Comparison of ENCODE assay signal across 8 mouse cellular contexts in the genomic region with DNA sequence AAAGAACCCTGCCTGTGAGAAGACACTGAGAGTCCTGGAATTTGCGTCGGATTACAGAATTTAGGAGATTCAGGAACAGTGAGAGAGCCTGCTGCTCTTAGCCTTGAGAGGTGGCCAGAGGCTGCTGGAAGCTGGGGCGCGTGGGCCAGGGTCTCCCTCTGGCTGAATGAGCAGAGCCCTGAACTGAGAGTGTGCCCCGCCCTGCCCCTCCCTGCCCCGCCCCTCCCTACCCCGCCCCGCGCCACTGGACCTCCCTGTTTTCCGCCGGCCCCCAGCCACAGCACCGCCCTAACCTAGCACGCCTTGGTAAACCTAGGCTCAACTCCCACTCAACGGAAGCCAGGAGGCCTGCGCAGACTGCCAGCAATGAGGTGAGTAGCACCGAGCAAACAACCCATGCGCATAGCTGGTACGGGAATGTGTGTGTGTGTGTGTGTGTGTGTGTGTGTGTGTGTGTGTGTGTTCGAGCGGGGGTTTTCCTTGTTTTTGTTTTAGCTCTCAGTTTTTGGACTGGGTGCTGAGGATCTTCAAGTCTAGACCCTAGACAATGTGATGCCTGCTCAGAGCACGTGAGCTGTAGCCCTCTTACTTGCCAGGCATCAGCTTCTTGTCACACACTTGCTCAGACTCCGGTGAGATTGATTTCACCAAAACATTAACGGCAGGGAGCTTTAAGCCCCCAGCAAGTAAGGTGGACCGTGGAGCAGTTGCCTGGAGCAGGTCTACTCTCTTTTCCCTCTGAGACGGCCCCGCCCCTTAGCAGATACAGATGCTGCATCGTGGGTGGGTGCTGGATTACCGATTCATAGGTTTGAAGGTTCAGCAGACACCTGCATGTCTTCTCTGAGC. TPM values are rescaled to one million over a fixed set of nuclear protein-coding genes. Genes with fewer than 3 reads are reported as not detected.
DNase-seq lines count a peak whose midpoint lies in the region; ATAC-seq lines count a peak whose summit lies in the region.

Gene Slc9b2 (plus strand): TSS at position 290 of the 849 bp plus-strand sequence.

- H3K27me3 ChIP-seq in hindbrain, embryonic 12.5 days, result peaks cover 2% of the 10 kb centered on the region; the same call in 1 of the 2 replicates
- H3K27me3 ChIP-seq in liver, embryonic 11.5 days (replicated peaks; ENCODE audit: control insufficient read depth, insufficient read depth, low read length), result no peaks in the 10 kb centered on the region; the same call in 1 of the 2 replicates
- no peaks in the 10 kb centered on the region for H3K27me3 ChIP-seq in midbrain, embryonic 16.5 days (ENCODE audit: control insufficient read depth, insufficient read depth, low read depth, low read length)

- H3K9me3 ChIP-seq in hindbrain, embryonic 12.5 days (replicated peaks), result no peaks in the 10 kb centered on the region
- H3K9me3 ChIP-seq in liver, embryonic 11.5 days (ENCODE audit: control insufficient read depth, low read length), result no peaks in the 10 kb centered on the region
- no peaks in the 10 kb centered on the region for H3K9me3 ChIP-seq in midbrain, embryonic 16.5 days (replicated peaks; ENCODE audit: control insufficient read depth, low read length, poor library complexity, severe bottlenecking)

- H3K4me2 ChIP-seq in hindbrain, embryonic 12.5 days (replicated peaks), result peak within 1 kb of the TSS; percentile 66
- peak within 1 kb of the TSS; percentile 66 for H3K4me2 ChIP-seq in liver, embryonic 11.5 days
- H3K4me2 ChIP-seq in midbrain, embryonic 16.5 days (ENCODE audit: low read length), result peak within 1 kb of the TSS; percentile 59

- H3K9ac ChIP-seq in hindbrain, embryonic 12.5 days, result peak within 1 kb of the TSS; percentile 61
- 0 out of 2 replicates have a peak within 1 kb of the TSS, but pooled peaks have one; percentile 26 for H3K9ac ChIP-seq in liver, embryonic 11.5 days (ENCODE audit: low read depth, low read length)
- H3K9ac ChIP-seq in midbrain, embryonic 16.5 days (ENCODE audit: low read depth, low read length), result peak within 1 kb of the TSS; percentile 66

- H3K4me1 ChIP-seq in hindbrain, embryonic 12.5 days, result peaks cover 22% of the 10 kb centered on the region
- 0 out of 2 replicates have a peak, but pooled peaks cover 5% of the 10 kb centered on the region for H3K4me1 ChIP-seq in liver, embryonic 11.5 days (replicated peaks; ENCODE audit: control insufficient read depth, insufficient read depth, low read length)
- peaks cover 11% of the 10 kb centered on the region for H3K4me1 ChIP-seq in midbrain, embryonic 16.5 days (ENCODE audit: control insufficient read depth, insufficient read depth, low read length)

- H3K4me3 ChIP-seq in hindbrain, embryonic 12.5 days, result peak within 1 kb of the TSS; percentile 34
- peak within 1 kb of the TSS; percentile 41 for H3K4me3 ChIP-seq in liver, embryonic 11.5 days (ENCODE audit: low read depth, low read length)
- H3K4me3 ChIP-seq in midbrain, embryonic 16.5 days (ENCODE audit: low read depth, low read length), result peak within 1 kb of the TSS; percentile 31

- peak; percentile 57 to 60 for DNase-seq in cerebellum, postnatal 14 days
- no peak for DNase-seq in cerebellum, adult 11-12 months
- DNase-seq in CD4-positive, CD25-positive, alpha-beta regulatory T cell, adult 2 months (ENCODE audit: low read depth, low spot score), result peak; percentile 88
- DNase-seq in embryo, embryonic 10.5 days (ENCODE audit: low spot score), result peak; percentile 59
- DNase-seq in liver, embryonic 11.5 days (ENCODE audit: low spot score), result peak; percentile 56
- peak; percentile 28 to 49 for DNase-seq in thymus, postnatal 10 days (ENCODE audit: low spot score in 2 of 2)

- no peaks in the 10 kb centered on the region for H3K36me3 ChIP-seq in hindbrain, embryonic 12.5 days
- H3K36me3 ChIP-seq in liver, embryonic 11.5 days (ENCODE audit: control insufficient read depth, insufficient read depth, low read length), result no peaks in the 10 kb centered on the region
- no peaks in the 10 kb centered on the region for H3K36me3 ChIP-seq in midbrain, embryonic 16.5 days (ENCODE audit: control insufficient read depth, insufficient read depth, low read length)

- ATAC-seq in hindbrain, embryonic 12.5 days (ENCODE audit: low FRiP score), result peak; percentile 64
- ATAC-seq in liver, embryonic 11.5 days (replicated peaks; ENCODE audit: low FRiP score), result peak; percentile 92
- peak; percentile 83 for ATAC-seq in midbrain, embryonic 16.5 days

- 19% methylated on average over 20 of the region's 28 CpGs for WGBS in hindbrain, embryonic 12.5 days
- WGBS in liver, embryonic 11.5 days, result 11% methylated on average over 27 of the region's 28 CpGs
- WGBS in midbrain, embryonic 16.5 days, result 11% methylated on average over 27 of the region's 28 CpGs

- no peak within 1 kb of the TSS for H3K27ac ChIP-seq in hindbrain, embryonic 12.5 days
- no peak within 1 kb of the TSS for H3K27ac ChIP-seq in liver, embryonic 11.5 days (ENCODE audit: low read depth, low read length)
- H3K27ac ChIP-seq in midbrain, embryonic 16.5 days (ENCODE audit: low read length), result no peak within 1 kb of the TSS

RNA-seq across cellular contexts. Expression of gene Slc9b2, which starts in this region (rescaled TPM):
- polyA plus RNA-seq in hindbrain, embryonic 12.5 days (2016; fragmentation: Nextera tagmentation; extraction: Ambion mirVana), result 1.3 and 1.9 TPM in 2 replicates
- 0.62 and 1.0 TPM in 2 replicates for polyA plus RNA-seq in liver, embryonic 11.5 days (2014; fragmentation: Nextera tagmentation; extraction: Ambion mirVana)
- polyA plus RNA-seq in midbrain, embryonic 16.5 days (2015; fragmentation: Nextera tagmentation; extraction: Ambion mirVana), result 1.8 and 2.9 TPM in 2 replicates
